Mouse (Mus musculus) layer of hippocampus, postnatal 36 days (tissue): Measurements from ENCODE around the gene Eya4. TPM values are rescaled to one million over a fixed set of nuclear protein-coding genes. Genes with fewer than 3 reads are reported as not detected.

Experiments used
- DNase-seq, 2 experiments: peaks; one replicate each; pipeline ENCODE4 v3.0.0; 2022
- total RNA-seq, 2 experiments: library from RNA; stranded (reverse); gene quantifications; 2 replicates each; pipeline ENCODE4 v1.2.3; 2021

Gene Eya4
- total RNA-seq, 2 experiments from 2014 or later, result 5.4 to 5.7 TPM

DNA sequence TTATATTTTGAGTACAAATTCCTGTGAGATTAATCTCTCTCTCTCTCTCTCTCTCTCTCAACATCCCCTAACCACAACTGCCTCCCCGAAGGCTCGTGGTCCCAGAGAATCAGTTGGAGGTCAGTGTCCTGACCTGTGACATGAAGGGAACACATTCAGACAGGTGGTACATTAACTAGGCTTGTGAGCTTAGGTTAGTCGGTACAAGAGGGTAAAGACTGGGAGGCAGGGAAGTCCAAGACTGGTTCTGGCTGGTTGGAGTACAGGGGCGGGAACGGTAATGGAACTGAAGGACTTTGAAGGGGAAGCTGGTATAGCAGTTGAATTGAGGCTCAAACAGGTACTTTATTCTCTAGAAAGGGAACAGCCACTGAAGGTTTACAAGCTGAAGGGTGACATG, 287.9 kb downstream of the Eya4 start:
- DNase-seq, result no peak

DNA sequence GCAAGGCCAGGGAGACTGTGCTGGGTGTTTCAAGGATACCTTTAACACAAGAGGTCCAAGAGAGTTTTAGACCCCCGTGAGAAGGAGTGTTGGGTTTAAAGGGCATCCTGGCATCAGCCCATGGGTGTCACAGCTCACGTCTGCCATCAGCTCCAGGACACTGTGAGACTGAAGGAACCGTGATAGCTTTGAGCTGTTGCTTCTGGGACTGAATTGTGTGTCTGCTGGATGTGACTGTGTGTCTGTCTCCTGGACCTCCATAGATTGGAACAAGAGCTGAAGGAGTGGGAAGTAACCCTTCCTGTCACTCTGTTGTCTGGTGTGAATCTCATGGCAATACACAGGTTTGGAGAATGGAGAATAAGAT, 289.9 kb downstream of the Eya4 start:
- no peak for DNase-seq

DNA sequence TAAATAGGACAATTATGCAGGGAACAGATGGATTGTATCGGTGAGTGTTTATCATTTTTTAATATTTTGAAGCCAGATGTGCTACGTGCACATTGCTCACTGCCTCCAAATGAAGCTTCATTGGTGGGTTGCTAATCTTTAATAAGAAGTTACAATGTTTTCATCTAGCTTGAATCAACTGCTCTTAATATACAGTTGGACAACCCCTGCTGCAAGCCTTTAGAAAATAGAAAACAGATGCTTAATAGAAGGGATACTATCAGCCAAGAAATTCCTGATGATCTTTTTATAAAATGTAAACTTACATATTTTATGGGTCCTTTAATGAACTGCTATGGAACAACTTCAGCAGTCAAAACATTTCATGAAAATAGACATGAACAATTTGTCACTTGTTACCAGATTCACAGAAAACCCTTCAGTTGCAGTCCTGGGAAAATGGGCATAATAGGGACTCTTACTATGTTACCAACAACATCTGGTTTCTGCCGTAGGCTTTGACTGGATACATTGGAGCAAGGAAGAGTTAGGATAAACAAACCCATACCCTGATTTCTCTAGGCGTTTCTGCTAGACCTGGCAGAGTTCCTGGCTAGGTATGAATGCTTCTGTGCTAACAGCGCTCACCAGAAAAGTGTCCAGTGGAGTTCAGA, 290.4 kb downstream of the Eya4 start:
- DNase-seq, result no peak

DNA sequence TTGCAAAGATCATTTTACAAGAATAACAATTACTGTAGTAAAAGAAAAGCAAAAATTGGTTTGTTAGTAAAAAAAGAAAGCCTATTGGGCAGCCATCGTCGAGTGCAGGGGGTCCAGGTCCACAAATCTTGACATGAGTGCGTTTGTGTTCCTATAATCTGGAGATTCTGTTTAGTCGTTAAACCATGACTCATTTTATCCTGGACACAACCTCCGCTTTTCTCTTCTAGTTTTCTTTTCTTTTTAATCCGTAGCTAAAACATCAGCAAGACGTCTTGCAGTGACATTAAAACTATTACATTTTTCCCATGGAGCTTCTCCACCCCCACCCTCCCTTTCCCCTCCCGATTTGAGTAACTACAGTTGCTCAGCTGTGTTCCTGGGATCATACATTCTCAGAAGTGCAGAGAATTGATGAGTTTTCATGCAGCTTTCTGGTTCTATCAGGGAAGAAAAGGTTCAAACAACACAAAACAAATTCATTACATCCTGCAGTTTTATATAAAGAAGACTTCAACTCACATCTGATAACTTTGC, 297.1 kb downstream of the Eya4 start:
- DNase-seq, result no peak
